Comparison of ENCODE assay signal across 22 mouse cellular contexts in the genomic region with DNA sequence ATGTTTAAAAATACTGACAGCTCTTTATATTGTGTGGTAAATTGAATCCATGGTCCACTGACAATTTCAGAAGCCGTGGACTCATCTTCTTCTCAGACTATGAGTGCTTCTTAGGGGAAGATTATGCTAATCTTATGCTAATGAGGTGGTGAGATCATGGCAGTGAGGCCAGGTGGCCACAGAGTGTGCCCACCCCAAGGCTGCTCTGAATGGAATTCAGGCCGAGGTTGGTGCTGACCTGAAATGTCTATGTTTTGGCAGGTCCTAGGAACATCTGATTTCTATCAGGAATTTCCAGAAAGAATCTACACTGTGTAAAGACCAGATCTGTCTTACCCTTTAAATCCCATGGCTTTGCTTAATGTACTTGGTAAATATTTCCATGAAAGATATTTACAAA.
DNase-seq lines count a peak whose midpoint lies in the region; ATAC-seq and TF ChIP-seq lines count a peak whose summit lies in the region.
"Had no signal": no experiment of that assay in that cellular context is flagged by ENCODE, and none has a peak within 500 bp of the region (broad histone marks: within the 10 kb centered on the region; RNA-seq: fewer than 3 reads in every experiment).

No protein-coding gene starts in this region.

- no peak for TF ChIP-seq EP300 in heart, adult 2 months (IDR thresholded peaks at IDR 0.05; ENCODE audit: insufficient read depth, low read depth, low read length)

- H3K9me3 ChIP-seq in embryonic facial prominence, embryonic 13.5 days, result no peaks in the 10 kb centered on the region
- no peaks in the 10 kb centered on the region for H3K9me3 ChIP-seq in embryonic facial prominence, embryonic 10.5 days
- H3K9me3 ChIP-seq in limb, embryonic 15.5 days, result no peaks in the 10 kb centered on the region
- no peaks in the 10 kb centered on the region for H3K9me3 ChIP-seq in limb, embryonic 10.5 days (replicated peaks)
- no peaks in the 10 kb centered on the region for H3K9me3 ChIP-seq in embryonic facial prominence, embryonic 14.5 days (ENCODE audit: control insufficient read depth, low read length)
- H3K9me3 ChIP-seq: liver, embryonic 12.5 days; megakaryocyte, embryonic 14.5 days had no signal

- no peak overlapping the region for H3K9ac ChIP-seq in embryonic facial prominence, embryonic 13.5 days
- H3K9ac ChIP-seq in limb, embryonic 15.5 days, result no peak overlapping the region
- no peak overlapping the region for H3K9ac ChIP-seq in embryonic facial prominence, embryonic 14.5 days (ENCODE audit: low read depth, low read length)
- H3K9ac ChIP-seq in heart, adult 2 months (ENCODE audit: low read depth, low read length), result no peak overlapping the region
- H3K9ac ChIP-seq: liver, embryonic 12.5 days had no signal

- peaks cover 27% of the 10 kb centered on the region for H3K4me1 ChIP-seq in embryonic facial prominence, embryonic 13.5 days
- peaks cover 16% of the 10 kb centered on the region for H3K4me1 ChIP-seq in embryonic facial prominence, embryonic 10.5 days
- H3K4me1 ChIP-seq in limb, embryonic 15.5 days, result peaks cover 17% of the 10 kb centered on the region
- peaks cover 5% of the 10 kb centered on the region; the same call in 1 of the 2 replicates for H3K4me1 ChIP-seq in limb, embryonic 10.5 days
- peaks cover 13% of the 10 kb centered on the region; the same call in 1 of the 2 replicates for H3K4me1 ChIP-seq in embryonic facial prominence, embryonic 14.5 days (ENCODE audit: control insufficient read depth, insufficient read depth, low read length)
- peaks cover 4% of the 10 kb centered on the region for H3K4me1 ChIP-seq in heart, adult 2 months (ENCODE audit: control insufficient read depth, insufficient read depth, low read length)
- H3K4me1 ChIP-seq: liver, embryonic 12.5 days; megakaryocyte, embryonic 14.5 days had no signal

- 35% methylated on average over 2 of the region's 2 CpGs for WGBS in embryonic facial prominence, embryonic 13.5 days
- 64% methylated on average over 2 of the region's 2 CpGs for WGBS in embryonic facial prominence, embryonic 10.5 days
- WGBS in limb, embryonic 15.5 days, result 42% methylated on average over 2 of the region's 2 CpGs
- WGBS in limb, embryonic 10.5 days, result 74% methylated on average over 2 of the region's 2 CpGs
- 45% methylated on average over 2 of the region's 2 CpGs for WGBS in embryonic facial prominence, embryonic 14.5 days
- 58% methylated on average over 2 of the region's 2 CpGs for WGBS in heart, adult 2 months

- intact Hi-C loops in heart, adult 2 months (cut with DNase I), result loop anchor here (2.0 to 5.0 kb wide), 2 partner anchors 65 to 282 kb away; no protein-coding TSS in a partner anchor

- ATAC-seq in embryonic facial prominence, embryonic 13.5 days (ENCODE audit: insufficient number of reproducible peaks, insufficient read depth, low FRiP score, low TSS enrichment, low read depth), result no peak
- peak; percentile 48; the same call in 1 of the 2 replicates for ATAC-seq in limb, embryonic 15.5 days (ENCODE audit: insufficient number of reproducible peaks, low FRiP score, low TSS enrichment, low read depth)
- ATAC-seq in embryonic facial prominence, embryonic 14.5 days (ENCODE audit: low read depth), result no peak
- ATAC-seq: forebrain, embryonic 16.5 days; liver, embryonic 12.5 days had no signal

- 0 out of 2 replicates have a peak overlapping the region, but pooled peaks have one; percentile 30 for H3K27ac ChIP-seq in embryonic facial prominence, embryonic 13.5 days
- H3K27ac ChIP-seq in embryonic facial prominence, embryonic 10.5 days (replicated peaks), result no peak overlapping the region
- H3K27ac ChIP-seq in limb, embryonic 15.5 days, result no peak overlapping the region
- no peak overlapping the region for H3K27ac ChIP-seq in limb, embryonic 10.5 days
- peak overlapping the region; percentile 50 for H3K27ac ChIP-seq in embryonic facial prominence, embryonic 14.5 days (replicated peaks; ENCODE audit: low read depth, low read length)
- no peak overlapping the region for H3K27ac ChIP-seq in heart, adult 2 months
- H3K27ac ChIP-seq: kidney, postnatal 0 days; liver, embryonic 12.5 days had no signal

- H3K4me2 ChIP-seq in embryonic facial prominence, embryonic 13.5 days, result no peak overlapping the region
- H3K4me2 ChIP-seq in limb, embryonic 15.5 days, result no peak overlapping the region
- no peak overlapping the region for H3K4me2 ChIP-seq in embryonic facial prominence, embryonic 14.5 days (ENCODE audit: low read depth, low read length)
- H3K4me2 ChIP-seq: liver, embryonic 12.5 days had no signal

- no peak for TF ChIP-seq POLR2A in heart, adult 2 months (IDR thresholded peaks at IDR 0.05; ENCODE audit: insufficient read depth, low read depth, low read length)

- H3K36me3 ChIP-seq in embryonic facial prominence, embryonic 13.5 days, result no peaks in the 10 kb centered on the region
- H3K36me3 ChIP-seq in embryonic facial prominence, embryonic 10.5 days (replicated peaks), result no peaks in the 10 kb centered on the region
- H3K36me3 ChIP-seq in limb, embryonic 15.5 days, result no peaks in the 10 kb centered on the region
- no peaks in the 10 kb centered on the region for H3K36me3 ChIP-seq in limb, embryonic 10.5 days
- H3K36me3 ChIP-seq in embryonic facial prominence, embryonic 14.5 days (ENCODE audit: control insufficient read depth, insufficient read depth, low read length), result no peaks in the 10 kb centered on the region
- H3K36me3 ChIP-seq in heart, adult 2 months (ENCODE audit: control insufficient read depth, insufficient read depth, low read length), result no peaks in the 10 kb centered on the region
- H3K36me3 ChIP-seq: liver, embryonic 12.5 days had no signal

- no peak overlapping the region for H3K4me3 ChIP-seq in embryonic facial prominence, embryonic 13.5 days
- no peak overlapping the region for H3K4me3 ChIP-seq in embryonic facial prominence, embryonic 10.5 days
- no peak overlapping the region for H3K4me3 ChIP-seq in limb, embryonic 15.5 days
- no peak overlapping the region for H3K4me3 ChIP-seq in limb, embryonic 10.5 days
- no peak overlapping the region for H3K4me3 ChIP-seq in embryonic facial prominence, embryonic 14.5 days (ENCODE audit: low read depth, low read length)
- no peak overlapping the region for H3K4me3 ChIP-seq in heart, adult 2 months
- H3K4me3 ChIP-seq: erythroblast, embryonic 14.5 days; liver, embryonic 12.5 days; megakaryocyte, embryonic 14.5 days; myocyte had no signal

- H3K79me2 ChIP-seq in heart, adult 2 months (replicated peaks; ENCODE audit: control insufficient read depth, insufficient read depth, low read length), result no peaks in the 10 kb centered on the region

- TF ChIP-seq CTCF in heart, adult 2 months (IDR thresholded peaks at IDR 0.05), result no peak

- no peak for DNase-seq in embryonic facial prominence, embryonic 10.5 days (ENCODE audit: low spot score)
- no peak for DNase-seq in limb, embryonic 10.5 days (ENCODE audit: low spot score)
- DNase-seq in embryonic facial prominence, embryonic 14.5 days (ENCODE audit: low spot score), result peak; percentile 47
- DNase-seq in retina, postnatal 1 day, result peak; percentile 66
- DNase-seq in heart, adult 2 months, result no peak
- DNase-seq in left cerebral cortex, adult 8-10 months (ENCODE audit: low spot score in 2 of 2), result no peak
- DNase-seq: B cell, adult 2 months; cerebellum, adult 8-10 months; embryo, embryonic 11 days; heart, adult 11 months; heart, postnatal 36 days; kidney, adult 18-20 months; lung, adult 2 months; thymus, postnatal 36 days had no signal

- no peaks in the 10 kb centered on the region for H3K27me3 ChIP-seq in embryonic facial prominence, embryonic 13.5 days
- H3K27me3 ChIP-seq in embryonic facial prominence, embryonic 10.5 days (replicated peaks; ENCODE audit: low read depth, poor library complexity, severe bottlenecking), result no peaks in the 10 kb centered on the region
- no peaks in the 10 kb centered on the region for H3K27me3 ChIP-seq in limb, embryonic 15.5 days
- no peaks in the 10 kb centered on the region for H3K27me3 ChIP-seq in limb, embryonic 10.5 days (ENCODE audit: low read depth, poor library complexity, severe bottlenecking)
- no peaks in the 10 kb centered on the region for H3K27me3 ChIP-seq in embryonic facial prominence, embryonic 14.5 days (replicated peaks; ENCODE audit: control insufficient read depth, insufficient read depth, low read length)
- H3K27me3 ChIP-seq in heart, adult 2 months (ENCODE audit: control insufficient read depth, insufficient read depth, low read length), result no peaks in the 10 kb centered on the region

Comparison
In these comparisons a context has a peak if more than half of its experiments do, and no peak if none do; other contexts are left out.
1. H3K27ac ChIP-seq: peak in embryonic facial prominence, embryonic 13.5 days (single experiment) and embryonic facial prominence, embryonic 14.5 days (single experiment); none in embryonic facial prominence, embryonic 10.5 days (single experiment), limb, embryonic 15.5 days (single experiment), limb, embryonic 10.5 days (single experiment) and heart, adult 2 months (single experiment).
2. DNase-seq: peak in embryonic facial prominence, embryonic 14.5 days (single experiment) and retina, postnatal 1 day (single experiment); none in embryonic facial prominence, embryonic 10.5 days (single experiment), limb, embryonic 10.5 days (single experiment), heart, adult 2 months (0 of 2) and left cerebral cortex, adult 8-10 months (0 of 2).